Mouse (Mus musculus): ENCODE data around the gene Kctd19. TPM values are rescaled to one million over a fixed set of nuclear protein-coding genes. Genes with fewer than 3 reads are reported as not detected.

Kctd19 gene
- total RNA-seq (2021) = not detected
- long read RNA-seq, experiment 1 = 0 reads
- long read RNA-seq, experiment 2 = 0 reads

DNA sequence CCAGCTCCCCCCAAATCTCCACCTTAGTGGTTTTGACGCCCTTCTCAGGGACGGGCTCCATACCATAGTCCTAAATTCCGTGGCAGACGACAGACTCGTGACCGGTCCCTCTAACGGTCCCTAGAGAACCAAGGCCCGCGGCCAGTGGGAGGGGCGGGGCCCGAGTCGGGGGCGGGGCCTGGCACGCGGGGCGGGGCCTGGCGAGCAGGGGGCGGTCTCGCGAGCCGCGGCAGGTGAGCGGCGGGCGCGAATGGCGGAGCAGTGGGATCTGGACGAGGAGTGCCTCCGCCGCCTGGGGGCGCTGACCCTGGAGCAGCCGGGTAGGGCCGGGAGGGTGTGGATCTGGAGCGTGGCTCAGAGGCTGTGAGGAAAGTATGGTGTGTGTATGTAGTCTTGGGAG, at the start of gene Kctd19, which contains the start of gene Lrrc36:
TSS of gene Kctd19 (minus strand) at position 112 of the 400 bp plus-strand sequence.
TSS of gene Lrrc36 (plus strand) at position 181 of the 400 bp plus-strand sequence.
- intact Hi-C loops (cut with DNase I) = loop anchor here (5.0 kb wide), 1 partner anchor 64 kb away; no protein-coding TSS in a partner anchor
- peak; percentile 62 to 68 for DNase-seq

DNA sequence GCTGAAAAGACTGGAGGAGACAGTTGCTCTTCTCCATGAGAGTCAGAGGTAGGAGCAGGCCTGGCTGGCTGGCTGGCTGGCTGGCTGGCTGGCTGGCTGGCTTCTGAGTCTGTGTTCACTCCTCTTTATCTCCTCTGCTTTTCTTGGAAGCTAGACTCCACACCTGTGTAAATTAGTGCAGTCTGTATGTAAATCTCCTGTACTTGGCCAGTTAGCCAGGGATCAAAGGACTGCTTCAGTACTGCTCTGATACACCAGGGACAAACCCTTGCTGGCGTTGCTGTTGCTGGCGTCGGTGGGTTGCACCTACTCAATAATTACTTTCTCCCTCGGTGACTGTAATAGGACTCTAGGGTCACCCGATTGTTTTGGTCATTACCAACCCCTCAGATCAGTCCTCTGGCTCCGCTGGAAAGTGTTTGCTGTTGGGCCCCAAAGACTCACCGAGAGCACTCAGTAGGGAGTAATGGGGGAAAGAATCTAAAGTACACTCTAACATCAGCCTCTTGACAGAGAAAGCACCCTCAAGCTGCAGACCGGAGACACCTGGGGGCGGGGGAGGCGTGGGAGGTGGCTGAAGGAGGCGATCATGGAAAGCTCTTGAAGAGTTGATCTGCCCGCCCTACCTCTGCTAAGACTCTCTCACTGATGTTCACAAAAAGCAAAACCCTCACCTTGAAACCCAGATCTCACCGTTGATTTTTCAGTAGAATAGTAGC, 47.9 kb upstream of the Kctd19 start:
- intact Hi-C loops (cut with DNase I) = no loop called here
- no peak for DNase-seq

DNA sequence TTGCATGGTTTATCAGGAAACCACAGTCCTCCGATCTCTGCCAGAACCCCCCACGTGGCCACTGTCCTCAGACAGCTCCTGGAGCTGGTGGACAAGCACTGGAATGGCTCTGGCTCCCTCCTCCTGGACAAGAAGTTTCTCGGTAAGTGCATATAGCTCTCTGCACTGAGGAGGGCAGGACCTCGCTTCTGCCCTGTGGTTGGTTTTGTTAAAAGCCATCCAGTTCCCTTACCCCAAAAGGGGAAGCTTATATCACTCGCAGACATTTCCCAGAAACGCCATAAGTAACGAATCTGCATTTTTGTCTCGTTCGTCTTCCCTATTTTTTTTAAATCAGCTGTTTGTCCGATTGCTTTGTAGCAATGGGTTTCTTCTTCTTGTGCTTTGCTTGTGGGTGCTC, 41.9 kb upstream of the Kctd19 start:
- intact Hi-C loops (cut with DNase I) = no loop called here
- no peak for DNase-seq

DNA sequence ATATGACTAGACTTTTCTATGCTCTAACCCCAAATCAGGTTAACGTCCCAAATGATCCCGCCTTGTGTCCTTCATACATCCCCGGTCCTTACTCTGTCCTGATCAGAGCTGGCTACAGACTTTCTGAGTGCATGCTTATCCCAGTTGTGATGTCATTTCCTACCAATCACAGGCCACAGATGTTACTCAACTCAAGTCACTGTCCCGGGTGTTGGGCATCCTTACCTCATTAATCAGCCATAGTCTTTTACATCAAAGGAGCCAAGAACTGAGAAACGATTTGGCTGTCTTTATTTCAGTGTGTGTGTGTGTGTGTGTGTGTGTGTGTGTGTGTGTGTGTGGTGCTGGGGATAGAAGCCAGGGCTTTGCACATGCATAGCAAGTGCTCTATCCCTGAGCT, 40.8 kb upstream of the Kctd19 start:
- intact Hi-C loops (cut with DNase I) = no loop called here
- no peak for DNase-seq

DNA sequence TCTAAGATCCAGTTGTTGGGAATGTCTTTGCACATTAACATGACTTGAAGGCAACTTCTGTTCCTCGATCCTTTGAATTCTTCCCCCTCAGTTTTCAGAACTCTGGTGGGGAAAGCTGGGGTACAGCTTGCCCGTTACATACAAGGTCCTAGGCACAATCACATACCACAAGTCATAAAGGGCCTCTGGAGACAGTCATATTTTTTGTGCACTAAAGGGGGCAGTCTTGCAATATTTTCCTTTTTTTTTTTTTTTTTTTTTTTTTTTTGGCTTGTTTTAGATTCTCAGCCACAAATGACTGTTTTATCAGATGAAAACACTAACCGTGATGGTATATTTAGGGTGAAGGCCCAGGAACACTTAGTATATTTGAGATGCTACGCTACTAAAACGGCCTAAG, 40.0 kb upstream of the Kctd19 start:
- intact Hi-C loops (cut with DNase I) = no loop called here

DNA sequence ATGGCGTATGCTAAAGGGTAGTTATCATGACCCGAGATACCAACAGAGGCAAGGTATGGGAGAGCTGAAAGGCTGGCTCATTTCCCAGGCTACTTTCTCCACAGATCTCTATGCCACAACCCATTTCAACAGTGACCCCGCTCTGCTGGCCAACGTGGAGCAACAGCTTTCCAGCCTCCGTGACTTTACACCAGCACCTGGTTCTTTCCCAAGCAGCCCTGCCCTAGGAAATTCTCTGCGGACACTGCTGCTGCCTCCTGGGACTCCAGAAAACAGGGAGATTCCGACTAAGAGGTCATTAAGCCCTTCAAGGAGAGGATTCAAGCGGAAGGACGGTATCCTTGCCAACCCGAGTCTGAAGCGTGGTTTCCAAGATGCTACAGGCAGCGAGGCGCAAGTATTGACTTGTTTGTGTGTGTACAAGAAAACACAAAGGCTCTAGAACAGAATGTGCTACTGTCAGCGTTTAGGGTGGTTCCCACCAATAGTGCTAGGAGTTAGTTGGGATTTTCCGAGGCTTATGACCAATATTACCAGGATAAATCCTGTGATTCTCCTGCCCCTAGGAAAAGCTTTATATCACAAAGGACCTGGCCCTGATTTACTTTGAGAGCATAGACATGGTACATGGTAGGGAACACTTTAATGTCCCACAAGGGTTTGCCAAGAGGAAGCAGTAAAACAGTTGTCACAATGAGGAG, 38.8 kb upstream of the Kctd19 start:
- intact Hi-C loops (cut with DNase I) = no loop called here
- DNase-seq = no peak

More for the DNA sequence above, 40.0 kb upstream of the Kctd19 start:
- DNase-seq = no peak

DNA sequence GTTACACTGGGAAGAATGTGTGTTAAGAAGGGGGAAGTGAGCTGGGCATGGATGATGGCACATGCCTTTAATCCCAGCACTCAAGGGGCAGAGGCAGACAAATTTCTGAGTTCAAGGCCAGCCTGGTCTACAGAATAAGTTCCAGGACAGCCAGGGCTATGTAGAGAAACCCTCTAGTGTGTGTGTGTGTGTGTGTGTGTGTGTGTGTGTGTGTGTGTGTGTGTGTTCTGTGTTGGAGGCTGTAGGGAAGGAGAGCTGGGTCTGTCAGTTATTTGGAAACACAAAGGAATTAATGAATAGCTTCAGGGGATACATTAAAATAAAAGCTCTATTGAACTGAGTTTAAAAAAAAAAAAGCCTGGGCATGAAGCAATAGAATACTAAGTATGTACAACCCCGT, 37.7 kb upstream of the Kctd19 start:
- intact Hi-C loops (cut with DNase I) = no loop called here
- DNase-seq = no peak

DNA sequence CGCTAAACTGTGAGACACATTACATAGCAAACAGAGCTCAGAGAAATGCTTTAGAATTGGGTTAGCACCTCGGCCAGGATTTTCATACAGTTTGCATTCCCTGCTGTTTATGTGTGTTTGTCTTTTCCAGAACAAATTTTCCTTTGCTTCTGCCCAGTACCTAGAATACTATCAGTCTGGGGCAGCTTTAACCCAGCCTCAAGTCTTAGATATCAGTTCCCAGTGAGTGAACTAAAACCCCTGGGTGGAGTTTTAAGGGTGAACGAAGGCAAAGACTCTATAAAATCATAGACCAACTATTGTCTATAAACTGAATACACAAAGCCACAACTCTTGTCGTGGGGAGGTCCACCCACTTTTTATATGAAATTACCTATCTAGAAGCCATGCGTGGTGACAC, 35.3 kb upstream of the Kctd19 start:
- intact Hi-C loops (cut with DNase I) = no loop called here
- DNase-seq = no peak

DNA sequence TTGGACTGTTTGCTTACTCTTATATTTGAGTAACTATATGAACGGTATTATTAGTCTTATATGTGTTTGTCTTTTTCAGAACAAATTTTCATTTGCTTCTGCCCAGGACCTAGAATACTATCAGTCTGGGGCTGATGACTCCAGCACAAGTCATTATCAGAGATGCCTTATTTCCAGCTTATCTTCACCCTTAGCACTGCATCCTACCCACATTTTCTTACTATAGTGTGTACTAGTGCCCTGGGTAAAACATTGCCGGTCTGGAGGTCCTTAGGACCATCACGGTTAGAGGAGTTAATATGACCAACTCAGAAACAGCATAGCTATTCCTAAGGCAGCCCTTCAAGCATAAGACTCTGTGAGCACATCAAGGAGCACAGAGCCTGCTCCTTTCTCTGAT, 34.9 kb upstream of the Kctd19 start:
- no peak for DNase-seq
- intact Hi-C loops (cut with DNase I) = no loop called here

DNA sequence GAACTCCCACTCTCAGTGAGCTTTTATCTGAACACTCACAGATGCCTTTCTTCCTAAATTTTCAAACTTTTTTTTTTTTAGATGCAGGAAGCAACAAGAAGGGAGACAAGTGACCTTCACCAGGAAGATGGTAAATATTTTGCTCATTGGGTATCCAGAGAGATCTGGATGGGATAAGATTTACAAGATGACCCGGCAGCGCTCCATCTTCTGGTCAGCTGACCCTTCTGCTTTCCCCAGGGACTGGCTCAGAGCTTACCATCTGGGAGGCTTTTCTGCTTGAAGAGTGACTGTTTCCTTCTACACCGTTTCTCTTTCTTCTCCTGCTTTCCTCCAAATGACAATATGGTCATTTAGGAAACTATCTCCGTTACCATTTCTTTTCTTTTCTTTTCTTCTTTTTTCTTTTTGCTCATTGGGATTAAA, 32.8 kb upstream of the Kctd19 start:
- intact Hi-C loops (cut with DNase I) = no loop called here
- DNase-seq = peak; percentile 40 to 52

DNA sequence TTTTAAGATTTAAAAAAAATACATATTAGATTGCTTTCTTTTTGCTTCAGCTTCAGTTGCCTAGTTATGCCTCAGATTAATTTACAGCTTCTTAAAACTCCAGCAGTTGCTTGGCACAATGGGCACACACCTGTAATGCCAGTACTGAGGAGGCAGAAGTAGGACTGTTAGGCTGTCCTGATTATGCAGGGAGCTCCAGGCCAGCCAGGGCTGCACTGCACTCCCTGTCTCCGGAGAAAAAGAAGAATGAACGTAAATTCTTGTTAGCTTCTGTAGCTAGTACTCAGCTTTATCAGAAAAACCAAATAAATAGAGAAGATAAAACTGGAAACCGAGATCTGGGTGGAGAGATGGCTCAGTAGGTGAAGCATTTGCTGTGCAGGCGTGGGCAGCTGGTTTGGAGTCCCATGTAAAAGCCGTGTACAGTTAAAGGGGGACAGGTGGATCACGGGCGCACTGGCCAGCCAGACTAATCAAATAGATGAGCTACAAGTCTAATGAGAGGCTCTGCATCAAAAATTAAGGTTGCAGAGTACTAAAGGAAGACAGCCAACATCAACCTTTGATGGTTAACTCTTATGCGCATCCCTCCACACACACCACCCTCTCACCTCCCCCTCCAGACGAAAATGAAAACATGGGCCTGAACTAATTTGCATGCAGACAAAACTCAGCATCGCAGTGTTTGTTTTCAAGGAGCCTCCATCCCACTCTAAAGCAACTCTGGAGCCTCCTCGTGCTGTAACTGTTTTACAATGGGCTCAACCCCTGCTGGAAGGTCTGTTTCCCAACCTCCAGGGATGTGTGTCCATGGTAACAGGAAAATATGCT, 32.2 kb upstream of the Kctd19 start:
- intact Hi-C loops (cut with DNase I) = no loop called here
- DNase-seq = peak; percentile 18 to 41

DNA sequence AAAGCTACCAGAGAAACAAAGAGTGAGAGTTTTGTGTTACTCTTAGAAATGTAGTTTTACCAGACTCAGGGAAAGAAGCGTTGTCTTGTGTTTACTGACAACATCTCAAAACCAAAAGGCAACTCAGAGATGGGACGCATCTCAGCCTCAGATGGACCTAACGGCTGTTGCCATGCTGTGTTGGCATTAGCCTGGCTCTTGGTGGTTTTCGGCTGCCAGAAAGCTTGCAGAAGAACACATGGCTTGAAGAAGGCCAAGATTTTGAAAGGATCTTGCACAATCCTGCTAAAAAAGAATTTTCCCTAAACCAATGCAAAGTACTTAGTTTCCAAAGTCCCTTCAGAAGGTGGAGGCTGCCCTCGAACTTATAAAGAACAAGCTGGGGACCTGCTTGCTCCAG, 29.4 kb upstream of the Kctd19 start:
- no peak for DNase-seq
- intact Hi-C loops (cut with DNase I) = loop anchor here (5.0 kb wide), 1 partner anchor 35 kb away; no protein-coding TSS in a partner anchor

DNA sequence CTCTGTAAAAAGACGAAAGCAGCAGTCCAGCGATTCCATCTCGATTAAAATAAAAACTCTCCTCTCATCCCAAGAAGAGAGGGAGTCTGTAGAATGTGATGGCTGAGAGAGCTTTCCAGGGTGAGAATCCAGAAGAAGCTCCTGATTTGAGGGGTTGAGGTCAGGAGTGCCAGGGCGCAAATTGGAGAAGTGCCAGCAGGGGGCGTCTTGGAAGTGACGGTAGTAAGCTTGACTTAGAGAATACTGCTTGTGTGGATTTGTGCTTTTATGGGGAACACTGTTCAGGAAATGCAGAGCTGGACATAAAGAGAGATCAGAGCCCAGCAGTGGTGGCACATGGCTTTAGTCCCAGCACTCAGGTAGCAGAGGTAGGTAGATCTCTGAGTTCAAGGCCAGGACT, 28.1 kb upstream of the Kctd19 start:
- peak; percentile 47 to 65 for DNase-seq
- intact Hi-C loops (cut with DNase I) = loop anchor here (5.0 kb wide), 1 partner anchor 36 kb away; no protein-coding TSS in a partner anchor

DNA sequence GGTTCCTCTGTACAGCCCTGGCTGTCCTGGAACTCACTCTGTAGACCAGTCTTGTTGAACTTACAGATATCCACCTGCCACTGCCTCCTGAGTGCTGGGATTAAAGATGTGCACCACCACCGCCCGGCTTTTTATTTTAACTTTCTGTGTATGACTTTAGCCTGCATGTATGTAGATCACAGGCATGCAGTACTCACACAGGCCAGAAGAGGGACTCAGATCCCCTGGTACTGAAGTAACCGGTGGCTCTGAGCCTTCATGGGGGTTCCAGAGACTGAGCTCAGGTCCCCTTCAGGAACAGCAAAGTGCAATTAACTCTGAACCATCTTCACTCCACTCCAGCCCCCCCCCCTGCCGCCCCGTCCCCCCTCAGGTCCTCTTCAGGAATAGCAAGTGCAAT, 25.6 kb upstream of the Kctd19 start:
- DNase-seq = peak; percentile 25 to 53
- intact Hi-C loops (cut with DNase I) = no loop called here

DNA sequence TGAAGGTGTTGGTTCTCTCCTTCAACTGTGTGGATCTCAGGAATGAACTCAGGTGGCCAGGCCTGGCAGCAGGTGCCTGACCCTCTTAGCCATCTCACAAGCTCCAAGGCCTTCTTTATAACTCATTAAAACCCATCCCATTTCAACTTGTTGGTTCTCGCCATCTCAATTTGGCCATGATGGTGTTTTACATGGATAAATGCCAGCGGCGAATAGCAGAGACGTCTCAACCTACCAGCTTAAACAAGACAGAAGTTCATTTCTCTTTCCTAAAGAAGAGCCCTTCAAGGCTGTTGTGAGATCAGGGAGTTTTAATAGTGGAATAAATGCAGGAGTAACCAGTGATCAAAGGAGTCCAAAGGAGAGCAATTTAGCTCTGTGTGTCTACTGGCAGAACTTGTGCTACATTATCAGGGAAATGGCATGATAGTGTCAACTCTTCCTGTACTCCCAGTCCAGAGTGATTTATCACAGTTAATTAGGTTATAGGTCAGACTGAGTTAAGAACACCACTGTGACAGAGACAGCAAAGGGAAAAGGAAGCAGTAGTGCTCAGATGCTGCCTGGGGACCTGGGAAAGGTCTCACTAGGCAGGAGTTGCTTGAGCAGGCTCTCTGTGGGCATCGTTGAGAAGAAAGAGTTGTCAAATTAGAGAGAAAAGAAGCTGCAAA, 23.9 kb upstream of the Kctd19 start:
- intact Hi-C loops (cut with DNase I) = no loop called here
- DNase-seq = no peak

DNA sequence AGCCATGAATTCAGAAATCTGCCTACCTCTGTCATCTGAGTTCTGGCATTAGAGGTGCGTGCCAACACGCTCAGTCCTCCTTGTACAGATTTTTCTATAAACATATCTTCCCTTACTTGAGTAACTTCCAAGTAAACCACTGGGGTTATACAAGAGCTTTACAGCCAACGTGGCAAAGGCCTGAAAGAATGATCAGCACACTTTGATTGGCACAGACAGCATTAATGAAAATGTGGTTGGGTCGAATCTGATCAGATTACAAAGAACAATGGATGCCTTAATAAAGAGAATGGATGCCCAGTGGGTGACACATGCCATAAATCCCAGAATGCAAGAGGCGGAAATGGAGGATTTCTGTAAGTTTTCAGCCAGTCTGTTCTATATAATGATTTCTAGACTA, 22.9 kb upstream of the Kctd19 start:
- DNase-seq = no peak
- intact Hi-C loops (cut with DNase I) = no loop called here

DNA sequence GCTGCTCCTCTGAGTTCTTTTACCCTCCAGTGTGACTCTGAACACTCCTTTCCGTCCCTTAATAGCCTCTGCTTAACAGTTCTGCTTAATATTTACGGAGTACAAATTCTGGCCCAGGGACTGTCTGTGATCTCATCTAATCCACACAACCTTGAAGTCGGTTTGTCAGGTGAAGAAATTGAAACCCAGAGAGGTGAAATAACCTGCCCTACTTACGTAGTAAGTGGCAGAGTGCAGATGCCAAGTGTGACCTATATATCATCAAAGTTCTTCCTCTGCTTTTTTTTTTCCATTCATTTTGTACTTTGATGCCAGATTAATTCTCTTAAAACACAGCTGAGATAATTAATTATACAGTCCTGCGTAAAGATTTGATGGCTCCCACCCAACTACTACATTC, 20.8 kb upstream of the Kctd19 start:
- intact Hi-C loops (cut with DNase I) = no loop called here
- DNase-seq = no peak

DNA sequence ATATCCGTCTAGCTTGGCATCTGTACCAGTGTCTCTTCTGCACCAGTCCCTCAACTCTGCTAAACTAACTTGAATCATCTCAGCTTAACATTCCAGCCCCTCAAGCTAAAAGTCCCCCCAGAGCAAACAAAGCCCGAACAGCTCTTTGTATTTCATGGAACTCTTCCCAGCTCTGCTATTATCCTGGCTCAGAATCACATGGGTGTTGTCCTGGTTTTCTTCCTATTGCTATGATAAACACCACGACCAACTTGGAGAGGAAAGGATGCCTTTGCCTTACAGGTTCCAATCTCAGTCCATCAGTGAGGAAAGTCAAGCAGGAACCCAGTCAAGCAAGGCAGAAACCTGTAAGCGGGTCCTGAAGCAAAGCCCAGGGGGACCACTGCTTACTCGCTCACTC, 20.2 kb upstream of the Kctd19 start:
- intact Hi-C loops (cut with DNase I) = no loop called here
- peak in 1 of 2 experiments; percentile 16 for DNase-seq

DNA sequence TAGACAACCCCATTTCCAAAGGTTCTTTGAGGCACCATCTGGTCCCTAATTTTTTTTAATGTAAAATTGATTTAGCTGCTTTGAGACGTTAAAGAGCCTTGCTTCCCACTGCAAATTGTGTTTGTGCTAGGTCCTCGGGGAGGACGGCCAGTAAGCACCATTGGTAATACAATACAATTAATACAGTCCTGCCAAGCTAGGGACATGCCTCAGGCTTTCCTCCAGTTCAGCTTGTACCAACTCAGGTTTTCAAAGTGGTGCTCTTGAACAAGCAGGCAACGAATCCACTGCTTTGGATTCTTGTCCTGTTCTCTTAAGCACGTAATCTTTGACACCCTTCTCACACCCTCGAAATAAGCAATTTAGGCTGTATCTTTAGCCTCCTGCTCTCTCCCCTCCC, 19.7 kb upstream of the Kctd19 start:
- DNase-seq = no peak
- intact Hi-C loops (cut with DNase I) = no loop called here

DNA sequence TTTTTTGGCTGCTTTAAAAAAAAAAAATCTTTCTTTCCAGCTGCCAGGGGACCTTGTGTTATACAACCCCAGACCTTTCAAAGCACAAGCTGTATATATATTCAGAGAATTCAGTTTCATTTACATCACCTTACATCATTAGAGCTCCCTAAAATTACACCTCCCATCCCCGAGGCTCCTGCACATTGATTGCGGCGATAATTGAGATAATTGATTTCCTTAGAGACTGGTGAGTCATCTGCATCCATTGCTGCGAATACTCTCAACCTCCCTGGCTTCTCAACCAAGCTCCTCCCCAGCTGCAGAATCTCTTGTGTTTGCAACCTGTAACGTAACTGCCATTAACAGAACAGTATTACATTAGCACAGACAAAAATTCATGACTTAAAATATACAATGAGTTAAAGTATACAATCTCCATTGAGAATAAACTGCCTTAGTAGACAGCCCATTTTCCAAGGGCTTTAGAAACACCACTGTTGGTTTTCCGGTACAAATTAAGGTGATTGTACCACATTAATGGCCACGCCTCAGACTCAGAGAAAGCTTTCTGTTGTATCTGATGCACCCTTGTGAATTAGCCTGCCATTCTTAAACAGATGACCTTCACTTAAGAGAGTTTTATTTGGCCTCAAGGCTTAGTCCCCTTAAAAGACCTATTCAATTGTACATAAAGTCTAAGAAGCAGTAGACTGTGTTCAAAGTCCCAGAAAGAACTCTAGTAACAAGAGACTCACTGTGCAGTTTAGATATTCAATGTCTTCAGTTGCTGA, 18.6 kb upstream of the Kctd19 start:
- DNase-seq = no peak
- intact Hi-C loops (cut with DNase I) = no loop called here
